Mouse (Mus musculus) embryonic facial prominence, embryonic 11.5 days (tissue): ENCODE data around the gene Plekha4. TPM values are rescaled to one million over a fixed set of nuclear protein-coding genes. Genes with fewer than 3 reads are reported as not detected.

ENCODE experiments used
- ATAC-seq: fragments of 200-750 bp; cut with Nextera tagmentation; replicated peaks from 2 replicates; pipeline ENCODE4 v1.8.0; 2017; ENCODE audit warnings: low read depth; ENCODE audit not compliant: insufficient number of reproducible peaks, low FRiP score, low TSS enrichment
- DNase-seq: peaks from one replicate; pipeline ENCODE4 v3.0.0-alpha.2; 2015; ENCODE audit warnings: low spot score
- H3K27ac ChIP-seq: fragments of 300-500 bp; sonication (generic); replicated peaks from 2 replicates; pipeline ENCODE4 v1.5.1; 2014; ENCODE audit warnings: mild to moderate bottlenecking, low read depth, low read length, control low read depth
- H3K27me3 ChIP-seq: fragments of 300-500 bp; sonication (generic); 2 replicates; pipeline ENCODE4 v1.6.1; 2014; ENCODE audit warnings: mild to moderate bottlenecking, low read length, moderate library complexity, mixed read lengths; ENCODE audit not compliant: control insufficient read depth, insufficient read depth
- H3K36me3 ChIP-seq: fragments of 300-500 bp; sonication (generic); replicated peaks from 2 replicates; pipeline ENCODE4 v1.6.1; 2014; ENCODE audit warnings: low read depth, mild to moderate bottlenecking, low read length, moderate library complexity, mixed read lengths; ENCODE audit not compliant: control insufficient read depth, insufficient read depth
- H3K4me1 ChIP-seq: fragments of 300-500 bp; sonication (generic); 2 replicates; pipeline ENCODE4 v1.6.1; 2014; ENCODE audit warnings: low read length, mixed read lengths; ENCODE audit not compliant: control insufficient read depth, insufficient read depth
- H3K4me2 ChIP-seq: fragments of 300-500 bp; sonication (generic); 2 replicates; pipeline ENCODE4 v1.6.1; 2014; ENCODE audit warnings: low read depth, mild to moderate bottlenecking, control low read depth, low read length, moderate library complexity
- H3K4me3 ChIP-seq: fragments of 300-500 bp; sonication (generic); 2 replicates; pipeline ENCODE4 v1.5.1; 2014; ENCODE audit warnings: low read depth, low read length, control low read depth
- H3K9ac ChIP-seq: fragments of 300-500 bp; sonication (generic); replicated peaks from 2 replicates; pipeline ENCODE4 v1.6.1; 2014; ENCODE audit warnings: mild to moderate bottlenecking, control low read depth, low read length
- H3K9me3 ChIP-seq: fragments of 300-500 bp; sonication (generic); replicated peaks from 2 replicates; pipeline ENCODE4 v1.6.1; 2016; ENCODE audit warnings: mild to moderate bottlenecking, low read length, inconsistent platforms, mixed read lengths; ENCODE audit not compliant: control insufficient read depth
- WGBS: fragments of 180-500 bp; shearing (Covaris S2); extraction: QIAGEN DNeasy Blood & Tissue Kit; methylation state at CpG from one replicate; pipeline ENCODE4 v1.1.7; 2014; 5-methylcytosine and 5-hydroxymethylcytosine counted together
- polyA plus RNA-seq: library from polyadenylated mRNA; unstranded; fragments of >200 nt; fragmentation: Nextera tagmentation; extraction: Ambion mirVana; gene quantifications from 2 replicates; pipeline ENCODE4 v1.2.1, GENCODE M21; 2014

Gene Plekha4
- polyA plus RNA-seq, 1 experiment from 2014 or later, result 0.62 TPM

GRCm38 (mm10) chr7:45529461-45529860 is 3.3 kb downstream of the Plekha4 start:
- no peaks in the 10 kb centered on the region for H3K4me1 ChIP-seq
- 19% methylated on average over 6 of the region's 6 CpGs for WGBS
- no peaks in the 10 kb centered on the region for H3K27me3 ChIP-seq

GRCm38 (mm10) chr7:45530643-45531042 is 4.5 kb downstream of the Plekha4 start:
- no peaks in the 10 kb centered on the region for H3K4me1 ChIP-seq
- WGBS, result 75% methylated on average over 2 of the region's 2 CpGs
- DNase-seq, result no peak
- H3K4me2 ChIP-seq, result no peak overlapping the region
- H3K27me3 ChIP-seq, result no peaks in the 10 kb centered on the region
- H3K9me3 ChIP-seq, result no peaks in the 10 kb centered on the region
- H3K36me3 ChIP-seq, result no peaks in the 10 kb centered on the region
- H3K27ac ChIP-seq, result no peak overlapping the region
- no peak overlapping the region for H3K4me3 ChIP-seq
- no peak for ATAC-seq
- no peak overlapping the region for H3K9ac ChIP-seq

More at GRCm38 (mm10) chr7:45529461-45529860, 3.3 kb downstream of the Plekha4 start:
- no peaks in the 10 kb centered on the region for H3K9me3 ChIP-seq
- H3K9ac ChIP-seq, result no peak overlapping the region
- no peaks in the 10 kb centered on the region for H3K36me3 ChIP-seq
- H3K27ac ChIP-seq, result no peak overlapping the region
- DNase-seq (no peak), ATAC-seq (no peak)
- no peak overlapping the region for H3K4me3 ChIP-seq
- no peak overlapping the region for H3K4me2 ChIP-seq

GRCm38 (mm10) chr7:45535676-45536075 is 9.5 kb downstream of the Plekha4 start:
- DNase-seq (no peak), ATAC-seq (no peak)
- Histone ChIP-seq H3K4me2 (no peak overlapping the region), H3K9ac (no peak overlapping the region), H3K9me3 (no peaks in the 10 kb centered on the region), H3K36me3 (no peaks in the 10 kb centered on the region), H3K27ac (no peak overlapping the region), H3K4me1 (peaks cover 4% of the 10 kb centered on the region; the same call in 1 of the 2 replicates), H3K4me3 (no peak overlapping the region), H3K27me3 (no peaks in the 10 kb centered on the region)
- WGBS, result 73% methylated on average over 1 of the region's 1 CpGs

- DNase-seq (no peak), ATAC-seq (no peak)
- WGBS, result 73% methylated on average over 10 of the region's 10 CpGs
- peak overlapping the region; percentile 54; the same call in 1 of the 2 replicates for H3K9ac ChIP-seq
- no peaks in the 10 kb centered on the region for H3K36me3 ChIP-seq
- H3K27ac ChIP-seq, result no peak overlapping the region
- no peaks in the 10 kb centered on the region for H3K9me3 ChIP-seq
- peak overlapping the region; percentile 70 for H3K4me2 ChIP-seq
- H3K27me3 ChIP-seq, result no peaks in the 10 kb centered on the region
- H3K4me3 ChIP-seq, result peak overlapping the region; percentile 43
- peaks cover 4% of the 10 kb centered on the region; the same call in 1 of the 2 replicates for H3K4me1 ChIP-seq
Observed at GRCm38 (mm10) chr7:45537602-45538001, 11.5 kb downstream of the Plekha4 start.

- H3K4me1 ChIP-seq, result peaks cover 4% of the 10 kb centered on the region; the same call in 1 of the 2 replicates
- peak; percentile 68 for ATAC-seq
- no peak overlapping the region for H3K27ac ChIP-seq
Observed at GRCm38 (mm10) chr7:45538163-45539041, 12.3 kb downstream of the Plekha4 start.

GRCm38 (mm10) chr7:45539095-45539494 is 13.0 kb downstream of the Plekha4 start:
- H3K36me3 ChIP-seq, result no peaks in the 10 kb centered on the region
- H3K9ac ChIP-seq, result no peak overlapping the region
- H3K27ac ChIP-seq, result no peak overlapping the region
- ATAC-seq (no peak), DNase-seq (no peak)
- no peaks in the 10 kb centered on the region for H3K9me3 ChIP-seq
- no peak overlapping the region for H3K4me3 ChIP-seq
- H3K4me1 ChIP-seq, result peaks cover 4% of the 10 kb centered on the region; the same call in 1 of the 2 replicates
- WGBS, result 80% methylated on average over 3 of the region's 3 CpGs
- no peak overlapping the region for H3K4me2 ChIP-seq
- H3K27me3 ChIP-seq, result no peaks in the 10 kb centered on the region

More at GRCm38 (mm10) chr7:45538163-45539041, 12.3 kb downstream of the Plekha4 start:
- DNase-seq, result peak; percentile 72
- Histone ChIP-seq H3K9me3 (no peaks in the 10 kb centered on the region), H3K36me3 (no peaks in the 10 kb centered on the region), H3K4me2 (peak overlapping the region; percentile 70), H3K4me3 (peak overlapping the region; percentile 43), H3K27me3 (no peaks in the 10 kb centered on the region), H3K9ac (peak overlapping the region; percentile 54)
- 3% methylated on average over 28 of the region's 29 CpGs for WGBS

GRCm38 (mm10) chr7:45540213-45540612 is 14.1 kb downstream of the Plekha4 start:
- no peak for ATAC-seq
- Histone ChIP-seq H3K4me2 (no peak overlapping the region), H3K27me3 (no peaks in the 10 kb centered on the region), H3K4me1 (peaks cover 4% of the 10 kb centered on the region; the same call in 1 of the 2 replicates), H3K9ac (no peak overlapping the region), H3K4me3 (no peak overlapping the region), H3K9me3 (no peaks in the 10 kb centered on the region), H3K27ac (no peak overlapping the region), H3K36me3 (no peaks in the 10 kb centered on the region)
- no peak for DNase-seq
- 82% methylated on average over 2 of the region's 2 CpGs for WGBS

GRCm38 (mm10) chr7:45544525-45544924 is 18.4 kb downstream of the Plekha4 start:
- no peaks in the 10 kb centered on the region for H3K4me1 ChIP-seq
- DNase-seq (no peak), ATAC-seq (no peak)
- no peak overlapping the region for H3K4me3 ChIP-seq
- H3K36me3 ChIP-seq, result no peaks in the 10 kb centered on the region
- H3K27ac ChIP-seq, result no peak overlapping the region
- no peak overlapping the region for H3K4me2 ChIP-seq
- no peak overlapping the region for H3K9ac ChIP-seq
- no peaks in the 10 kb centered on the region for H3K27me3 ChIP-seq
- H3K9me3 ChIP-seq, result no peaks in the 10 kb centered on the region
- WGBS, result 88% methylated on average over 1 of the region's 1 CpGs
